Mouse (Mus musculus) CH12.LX (cell line): ENCODE measurements around the gene Gm1113. TPM values are rescaled to one million over a fixed set of nuclear protein-coding genes. Genes with fewer than 3 reads are reported as not detected.

Experiments
- DNase-seq: peaks from one replicate; pipeline ENCODE4 v3.0.0-alpha.2; 2013; ENCODE audit errors: extremely low read depth
- H3K27ac ChIP-seq: 2 replicates; pipeline ENCODE4 v1.5.1; 2012; ENCODE audit warnings: low read depth, mild to moderate bottlenecking, control low read depth, moderate library complexity; ENCODE audit not compliant: insufficient read depth
- H3K27me3 ChIP-seq: replicated peaks from 2 replicates; pipeline ENCODE3; 2012; ENCODE audit warnings: inconsistent platforms
- H3K36me3 ChIP-seq, 2 experiments: replicated peaks in 1 of 2; 2 replicates each; pipeline versions ENCODE3 to v1.6.1; 2012; ENCODE audit warnings: inconsistent platforms in 1 of 2, low read length in 1 of 2, mild to moderate bottlenecking in 1 of 2, mixed read lengths in 1 of 2, moderate library complexity in 1 of 2; ENCODE audit not compliant: control insufficient read depth in 1 of 2, insufficient read depth in 1 of 2
- H3K4me1 ChIP-seq, 2 experiments: 2 replicates each; pipeline ENCODE4 v1.6.1; 2012; ENCODE audit warnings: inconsistent platforms in 1 of 2, moderate library complexity in 1 of 2; ENCODE audit not compliant: insufficient read depth in 2 of 2, control insufficient read depth in 1 of 2
- H3K4me2 ChIP-seq: 2 replicates; pipeline ENCODE4 v1.6.1; 2012; ENCODE audit warnings: low read depth, mild to moderate bottlenecking, control low read depth; ENCODE audit not compliant: poor library complexity, insufficient read depth, severe bottlenecking
- H3K4me3 ChIP-seq, 3 experiments: fragments of 150-350 bp in 1 of 3; sonication (generic) in 1 of 3; replicated peaks in 1 of 3; 2 replicates each; pipeline versions ENCODE3 to v1.5.1; 2011 to 2012; ENCODE audit warnings: low read depth in 2 of 3, low read length in 2 of 3, mild to moderate bottlenecking in 2 of 3, moderate library complexity in 2 of 3, control low read depth in 1 of 3, improper control_type of control experiment in 1 of 3, inconsistent platforms in 1 of 3, mixed read lengths in 1 of 3; ENCODE audit not compliant: poor library complexity in 1 of 3
- H3K79me2 ChIP-seq: replicated peaks from 2 replicates; pipeline ENCODE4 v1.6.1; 2012; ENCODE audit warnings: mild to moderate bottlenecking, moderate library complexity; ENCODE audit not compliant: control insufficient read depth, poor library complexity, insufficient read depth, severe bottlenecking; ENCODE audit errors: extremely low read depth
- H3K9ac ChIP-seq: 2 replicates; pipeline ENCODE4 v1.6.1; 2012; ENCODE audit warnings: low read depth, mild to moderate bottlenecking, control low read depth, moderate library complexity; ENCODE audit not compliant: insufficient read depth
- H3K9me3 ChIP-seq: replicated peaks from 2 replicates; pipeline ENCODE3; 2012; ENCODE audit warnings: low read length, inconsistent platforms, mixed read lengths
- CHD2 ChIP-seq: IDR thresholded peaks from 2 replicates; pipeline ENCODE4 v1.6.1; 2011; ENCODE audit warnings: low read length, improper control_type of control experiment
- E2F4 ChIP-seq: IDR thresholded peaks from 2 replicates; pipeline ENCODE4 v1.6.1; 2011; ENCODE audit warnings: low read depth, low read length, improper control_type of control experiment; ENCODE audit not compliant: insufficient replicate concordance
- ELF1 ChIP-seq: IDR thresholded peaks from 2 replicates; pipeline ENCODE4 v1.6.1; 2014; ENCODE audit warnings: low read depth, mild to moderate bottlenecking, inconsistent platforms, low read length, improper control_type of control experiment
- EP300 ChIP-seq: IDR thresholded peaks from 2 replicates; pipeline ENCODE4 v1.6.1; 2011; ENCODE audit warnings: low read length, improper control_type of control experiment
- IRF4 ChIP-seq: IDR thresholded peaks from 2 replicates; pipeline ENCODE4 v1.6.1; 2014; ENCODE audit warnings: low read depth, mild to moderate bottlenecking, inconsistent platforms, low read length, improper control_type of control experiment
- JUN ChIP-seq: IDR thresholded peaks from 2 replicates; pipeline ENCODE4 v1.6.1; 2011; ENCODE audit warnings: low read depth, mild to moderate bottlenecking, low read length, improper control_type of control experiment, moderate library complexity; ENCODE audit not compliant: insufficient read depth
- KAT2A ChIP-seq: IDR thresholded peaks from 2 replicates; pipeline ENCODE4 v1.6.1; 2012; ENCODE audit warnings: low read length, improper control_type of control experiment, inconsistent platforms; ENCODE audit not compliant: insufficient replicate concordance
- MAX ChIP-seq: IDR thresholded peaks from 2 replicates; pipeline ENCODE4 v1.6.1; 2011; ENCODE audit warnings: low read length, improper control_type of control experiment
- MAZ ChIP-seq: IDR thresholded peaks from 2 replicates; pipeline ENCODE4 v1.6.1; 2012; ENCODE audit warnings: low read depth, mild to moderate bottlenecking, inconsistent platforms, low read length, improper control_type of control experiment, moderate library complexity
- MEF2A ChIP-seq: IDR thresholded peaks from 2 replicates; pipeline ENCODE4 v1.6.1; 2014; ENCODE audit warnings: low read depth, mild to moderate bottlenecking, inconsistent platforms, low read length, improper control_type of control experiment, borderline replicate concordance
- MXI1 ChIP-seq: IDR thresholded peaks from 2 replicates; pipeline ENCODE4 v1.6.1; 2011; ENCODE audit warnings: mild to moderate bottlenecking, low read depth, low read length, improper control_type of control experiment
- MYC ChIP-seq: IDR thresholded peaks from 2 replicates; pipeline ENCODE4 v1.6.1; 2011; ENCODE audit warnings: low read depth, mild to moderate bottlenecking, improper control_type of control experiment, low read length
- NELFE ChIP-seq: IDR thresholded peaks from 2 replicates; pipeline ENCODE4 v1.6.1; 2011; ENCODE audit warnings: low read depth, low read length, improper control_type of control experiment
- NRF1 ChIP-seq: IDR thresholded peaks from 2 replicates; pipeline ENCODE4 v1.6.1; 2014; ENCODE audit warnings: low read depth, mild to moderate bottlenecking, inconsistent platforms, low read length, improper control_type of control experiment, moderate library complexity
- PAX5 ChIP-seq: IDR thresholded peaks from 2 replicates; pipeline ENCODE4 v1.6.1; 2012; ENCODE audit warnings: low read length, inconsistent platforms, mixed read lengths
- POLR2A ChIP-seq: IDR thresholded peaks from 2 replicates; pipeline ENCODE4 v1.6.1; 2011; ENCODE audit warnings: low read depth, mild to moderate bottlenecking, improper control_type of control experiment, low read length
- POLR2AphosphoS2 ChIP-seq: IDR thresholded peaks from 2 replicates; pipeline ENCODE4 v1.6.1; 2011; ENCODE audit warnings: low read depth, low read length, improper control_type of control experiment
- RAD21 ChIP-seq: IDR thresholded peaks from 2 replicates; pipeline ENCODE4 v1.6.1; 2011; ENCODE audit warnings: low read depth, mild to moderate bottlenecking, low read length, improper control_type of control experiment, moderate library complexity
- SIN3A ChIP-seq: IDR thresholded peaks from 2 replicates; pipeline ENCODE4 v1.6.1; 2012; ENCODE audit warnings: low read length, improper control_type of control experiment, inconsistent platforms
- SMC3 ChIP-seq: IDR thresholded peaks from 2 replicates; pipeline ENCODE4 v1.6.1; 2011; ENCODE audit warnings: low read depth, low read length, improper control_type of control experiment
- TBP ChIP-seq: conservative IDR thresholded peaks from 2 replicates; pipeline ENCODE4 v1.6.1; 2011; ENCODE audit warnings: low read depth, low read length, improper control_type of control experiment
- TCF12 ChIP-seq: IDR thresholded peaks from 2 replicates; pipeline ENCODE4 v1.6.1; 2014; ENCODE audit warnings: low read depth, mild to moderate bottlenecking, inconsistent platforms, low read length, improper control_type of control experiment
- USF2 ChIP-seq: conservative IDR thresholded peaks from 2 replicates; pipeline ENCODE4 v1.6.1; 2011; ENCODE audit warnings: low read depth, low read length, improper control_type of control experiment
- ZMIZ1 ChIP-seq: IDR thresholded peaks from 2 replicates; pipeline ENCODE4 v1.6.1; 2012; ENCODE audit warnings: low read depth, mild to moderate bottlenecking, inconsistent platforms, low read length, improper control_type of control experiment
- ZNF384 ChIP-seq: IDR thresholded peaks from 2 replicates; pipeline ENCODE4 v1.6.1; 2012; ENCODE audit warnings: low read depth, low read length, improper control_type of control experiment, inconsistent platforms
- dilution Hi-C: fragments of 300-500 bp; cut with MboI; formaldehyde crosslinking; loops from 2 replicates; pipeline ENCODE4 v1.14.3; 2020; ENCODE audit warnings: low sequenced_read_pairs; ENCODE audit not compliant: extremely low pct_unique_long_range_greater_than_20kb, extremely low pct_ligation_motif_present
- in situ Hi-C: fragments of 300-500 bp; cut with MboI; formaldehyde crosslinking; loops from 3 replicates; pipeline ENCODE4 v1.14.3; 2019; ENCODE audit warnings: low sequenced_read_pairs, low pct_ligation_motif_present, low pct_unique_long_range_greater_than_20kb, mixed read lengths
- polyA plus RNA-seq: library from polyadenylated mRNA; unstranded; fragments of >175 nt; gene quantifications from 2 replicates; pipeline ENCODE4 v1.2.1, GENCODE M21; 2012; ENCODE audit warnings: low read depth; ENCODE audit not compliant: insufficient read length
- total RNA-seq, 2 experiments: library from RNA; depleted of rRNA; stranded (reverse); fragments of 300-350 nt in 1 of 2; fragments of >200 nt in 1 of 2; gene quantifications; 2 replicates each; pipeline ENCODE4 v1.2.3; 2012 to 2014

Gene Gm1113
- total and polyA plus RNA-seq, 3 experiments = not detected

- Histone ChIP-seq H3K4me1 (peaks cover 9 to 44% of the 10 kb centered on the region in 2 experiments), H3K27ac (no peak overlapping the region), H3K9ac (0 out of 2 replicates have a peak overlapping the region, but pooled peaks have one; percentile 19), H3K79me2 (no peaks in the 10 kb centered on the region), H3K36me3 (peaks cover 0 to 6% of the 10 kb centered on the region in 2 experiments), H3K27me3 (no peaks in the 10 kb centered on the region), H3K4me3 (no peak overlapping the region), H3K9me3 (no peaks in the 10 kb centered on the region), H3K4me2 (peak overlapping the region; percentile 47)
- DNase-seq = peak; percentile 64
- in situ Hi-C loops = no loop called here
- dilution Hi-C loops = no loop called here
- no peak for TF ChIP-seq POLR2A
- peak; percentile 50 for TF ChIP-seq EP300
Measured at GRCm38 (mm10) chr9:35495471-35495870, 22.6 kb downstream of the Gm1113 start.

GRCm38 (mm10) chr9:35494937-35495336 is 23.1 kb downstream of the Gm1113 start:
- H3K27ac ChIP-seq = no peak overlapping the region
- in situ Hi-C loops = no loop called here

GRCm38 (mm10) chr9:35493733-35494092 is 24.4 kb downstream of the Gm1113 start:
- Histone ChIP-seq H3K9me3 (no peaks in the 10 kb centered on the region), H3K27me3 (no peaks in the 10 kb centered on the region), H3K79me2 (no peaks in the 10 kb centered on the region), H3K4me1 (peaks cover 9 to 60% of the 10 kb centered on the region in 2 experiments), H3K4me3 (no peak overlapping the region), H3K36me3 (peaks cover 0 to 9% of the 10 kb centered on the region in 2 experiments), H3K4me2 (no peak overlapping the region), H3K27ac (no peak overlapping the region), H3K9ac (no peak overlapping the region)
- dilution Hi-C loops = no loop called here
- TF ChIP-seq ZNF384 (no peak), POLR2AphosphoS2 (no peak), ZMIZ1 (no peak), MAX (no peak), NRF1 (no peak), KAT2A (no peak), MYC (no peak), SMC3 (no peak), MXI1 (no peak), E2F4 (no peak), SIN3A (no peak), TCF12 (no peak), USF2 (no peak), CHD2 (no peak), POLR2A (no peak), ELF1 (no peak), RAD21 (no peak)
- no peak for DNase-seq
- in situ Hi-C loops = no loop called here

More at GRCm38 (mm10) chr9:35494937-35495336, 23.1 kb downstream of the Gm1113 start:
- peaks cover 9 to 49% of the 10 kb centered on the region in 2 experiments for H3K4me1 ChIP-seq
- H3K9ac ChIP-seq = no peak overlapping the region
- peak overlapping the region; percentile 47; the same call in 1 of the 2 replicates for H3K4me2 ChIP-seq
- TF ChIP-seq ZMIZ1 (no peak), E2F4 (no peak), PAX5 (no peak), MEF2A (no peak), ZNF384 (no peak), MAZ (no peak), CHD2 (no peak), ELF1 (no peak), TBP (no peak), JUN (no peak), POLR2AphosphoS2 (no peak), IRF4 (no peak), MYC (no peak), NELFE (no peak)
- no peaks in the 10 kb centered on the region for H3K79me2 ChIP-seq
- H3K9me3 ChIP-seq = no peaks in the 10 kb centered on the region
- dilution Hi-C loops = no loop called here
- no peak for DNase-seq
- H3K4me3 ChIP-seq = no peak overlapping the region
- no peaks in the 10 kb centered on the region for H3K27me3 ChIP-seq
- peaks cover 0 to 6% of the 10 kb centered on the region in 2 experiments for H3K36me3 ChIP-seq
